Mouse (Mus musculus): ENCODE results near the gene Fads2. TPM values are rescaled to one million over a fixed set of nuclear protein-coding genes. Genes with fewer than 3 reads are reported as not detected.

The Fads2 gene
- total RNA-seq, 2 experiments from 2014 or later: 117 to 131 TPM

DNA sequence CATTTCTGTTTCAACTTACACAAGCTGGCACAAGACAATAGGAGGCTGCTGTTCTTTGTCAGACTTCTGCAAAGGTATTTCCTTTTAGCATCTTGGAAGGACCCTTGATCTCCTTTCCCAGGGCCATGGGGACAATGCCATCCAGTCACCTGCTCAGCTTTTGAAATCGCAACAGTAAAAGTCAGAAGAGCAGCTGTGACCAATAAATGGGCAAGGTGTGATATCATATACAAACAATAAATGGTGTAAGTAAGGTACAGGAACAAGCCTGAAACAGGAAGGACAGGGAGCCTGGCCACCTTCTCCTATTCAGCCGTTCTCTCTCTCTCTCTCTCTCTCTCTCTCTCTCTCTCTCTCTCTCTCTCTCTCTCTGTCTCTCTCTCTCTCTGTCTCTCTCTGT is 51.1 kb downstream of the Fads2 start:
- no peak for DNase-seq (ENCODE audit: low spot score in 2 of 2)
- intact Hi-C loops (cut with DNase I): no loop called here

DNA sequence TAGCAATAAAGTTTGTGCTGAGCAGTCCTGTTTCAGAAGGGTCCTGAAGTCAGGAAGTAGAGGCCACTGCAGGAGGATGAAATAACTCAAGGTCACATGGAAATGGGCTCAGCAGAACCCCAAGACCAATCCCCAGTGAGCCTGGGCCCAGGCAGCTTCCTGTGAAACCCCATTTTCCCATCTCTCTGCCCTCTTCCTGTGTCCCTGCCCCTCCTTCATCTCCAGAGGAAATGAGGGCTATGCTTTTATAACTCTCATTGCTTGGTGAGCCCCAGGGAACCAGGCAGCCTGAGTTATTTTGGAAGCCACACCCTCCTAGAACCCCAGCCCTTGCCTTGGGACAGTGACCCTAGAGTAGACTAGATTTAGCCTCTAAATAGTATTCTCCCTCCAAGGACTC is 52.0 kb downstream of the Fads2 start:
- intact Hi-C loops (cut with DNase I): no loop called here
- no peak for DNase-seq (ENCODE audit: low spot score in 2 of 2)

DNA sequence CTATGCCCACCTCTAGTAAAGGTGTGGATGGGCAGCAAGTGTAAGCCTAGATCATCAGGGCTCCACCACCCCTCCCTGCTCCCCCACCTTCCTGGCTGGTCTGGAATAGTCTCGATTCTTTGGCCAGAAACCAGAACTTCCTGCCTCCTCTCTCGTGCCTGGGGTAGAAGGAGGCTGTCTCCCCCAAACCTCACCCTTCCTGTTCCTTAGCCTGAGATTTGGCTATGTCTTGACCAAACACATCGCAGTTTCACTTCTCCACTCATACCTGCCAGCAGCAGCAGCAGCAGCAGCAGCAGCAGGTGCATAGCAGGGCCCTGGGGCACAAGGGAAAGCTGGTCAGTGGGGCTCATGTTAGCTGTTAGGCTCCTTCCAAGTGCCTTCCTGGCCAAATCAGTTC is 54.6 kb downstream of the Fads2 start:
- no peak for DNase-seq (ENCODE audit: low spot score in 2 of 2)
- intact Hi-C loops (cut with DNase I): no loop called here

DNA sequence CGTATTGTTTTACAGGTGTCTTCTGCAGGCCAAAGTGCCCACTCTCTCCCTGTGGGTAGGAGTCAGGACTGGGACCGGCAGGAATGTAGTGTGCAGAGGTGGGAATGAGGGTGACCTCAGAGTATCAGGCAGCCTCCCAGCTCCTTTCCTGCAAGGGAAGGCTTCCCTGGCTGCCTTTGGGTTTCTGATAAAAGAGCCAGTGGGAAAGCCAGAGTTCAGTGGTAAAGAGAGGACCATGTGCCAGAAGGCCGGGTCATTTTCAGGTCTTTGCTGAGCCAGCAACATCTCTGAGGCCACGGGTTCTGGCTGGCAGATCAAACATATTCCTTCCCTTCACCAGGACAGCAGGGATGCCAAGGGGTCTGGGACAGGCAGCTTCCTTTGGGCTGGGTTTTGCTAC is 55.2 kb downstream of the Fads2 start:
- intact Hi-C loops (cut with DNase I): no loop called here
- DNase-seq (ENCODE audit: low spot score in 2 of 2): no peak

DNA sequence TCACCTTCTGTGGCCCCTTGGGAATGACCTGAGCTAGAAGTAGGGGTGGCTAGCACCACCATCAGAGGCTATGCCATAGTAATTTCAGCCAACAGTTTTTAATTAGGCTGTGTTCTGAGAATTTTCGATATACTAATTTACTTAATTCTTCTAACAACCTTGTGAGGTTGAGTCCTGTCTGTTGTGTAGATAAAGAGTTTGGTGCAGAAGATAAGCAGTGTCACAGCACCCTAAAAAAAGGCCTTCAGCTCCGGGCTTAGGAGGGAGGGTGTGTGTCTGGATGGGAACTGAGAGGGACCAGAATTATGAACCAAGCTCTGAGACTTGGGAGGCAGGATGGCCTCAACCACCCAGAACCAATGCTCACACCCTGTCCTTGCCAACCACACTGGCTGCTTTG is 55.8 kb downstream of the Fads2 start:
- intact Hi-C loops (cut with DNase I): no loop called here
- DNase-seq (ENCODE audit: low spot score in 2 of 2): no peak

DNA sequence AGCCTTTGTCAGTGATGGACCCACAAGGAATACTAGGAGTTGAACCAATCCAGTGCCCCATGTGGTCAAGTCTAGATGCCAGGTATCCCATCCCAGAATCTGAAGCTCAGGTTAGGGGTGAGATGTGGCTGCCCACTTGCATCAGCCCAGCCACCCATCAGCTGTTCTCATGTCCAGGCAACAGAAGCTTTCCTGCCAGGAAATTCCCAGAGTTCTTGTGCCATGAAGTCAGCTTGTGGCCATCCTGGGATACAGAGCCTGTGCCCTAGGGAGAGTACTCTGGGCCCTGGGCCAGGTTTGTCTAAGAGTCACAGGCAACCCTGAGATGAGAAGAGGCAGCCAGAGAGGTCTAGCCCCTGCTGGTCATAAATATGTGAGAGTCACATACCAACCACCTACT is 57.9 kb downstream of the Fads2 start:
- intact Hi-C loops (cut with DNase I): loop anchor here (5.0 kb wide), 1 partner anchor 139 kb away; the partner anchor contains the start of gene Fads1
- DNase-seq (ENCODE audit: low spot score in 2 of 2): no peak

DNA sequence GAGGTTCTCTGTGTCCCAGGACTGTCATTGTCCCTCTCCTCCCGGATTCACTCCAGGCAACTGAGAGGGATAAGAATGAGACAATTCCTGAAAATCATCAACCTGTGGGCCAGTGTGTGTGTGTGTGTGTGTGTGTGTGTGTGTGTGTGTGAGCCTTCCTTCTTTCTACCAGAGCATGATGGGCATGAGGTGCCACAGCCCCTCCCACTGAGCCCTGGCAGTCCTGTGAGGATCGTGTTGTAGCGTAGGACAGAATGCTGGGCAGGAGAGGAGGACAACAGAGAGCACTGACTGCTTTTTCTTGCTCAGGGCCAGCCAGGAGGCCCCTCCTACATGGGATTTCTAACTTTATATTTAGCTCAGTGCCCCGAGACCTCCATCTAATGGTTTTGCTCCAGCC is 58.7 kb downstream of the Fads2 start:
- intact Hi-C loops (cut with DNase I): loop anchor here (5.0 kb wide), 1 partner anchor 139 kb away; the partner anchor contains the start of gene Fads1

DNA sequence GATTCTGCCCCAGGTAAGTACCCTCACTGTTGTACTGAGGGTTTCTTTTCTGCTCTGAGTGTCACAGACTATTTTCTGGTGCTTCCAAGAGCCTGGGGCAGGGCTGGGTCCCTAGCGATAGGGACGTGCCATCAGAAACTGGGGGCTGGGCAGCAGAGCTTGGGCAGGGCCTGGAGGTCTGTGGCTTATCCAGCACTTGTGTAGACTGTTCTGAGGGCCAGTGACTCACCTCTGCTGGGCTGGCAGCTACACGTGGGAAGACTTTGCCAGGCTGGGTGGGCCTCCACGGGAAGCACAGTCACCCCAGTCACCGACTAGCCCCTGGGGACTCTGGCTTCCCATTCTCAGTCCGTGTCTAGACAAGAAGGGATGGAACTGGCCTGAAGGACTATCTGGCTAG is 59.3 kb downstream of the Fads2 start:
- DNase-seq (ENCODE audit: low spot score in 2 of 2): peak in 1 of 2 experiments; percentile 32
- intact Hi-C loops (cut with DNase I): loop anchor here (5.0 kb wide), 1 partner anchor 140 kb away; the partner anchor contains the start of gene Fads1

More for the DNA sequence above, 58.7 kb downstream of the Fads2 start:
- no peak for DNase-seq (ENCODE audit: low spot score in 2 of 2)

DNA sequence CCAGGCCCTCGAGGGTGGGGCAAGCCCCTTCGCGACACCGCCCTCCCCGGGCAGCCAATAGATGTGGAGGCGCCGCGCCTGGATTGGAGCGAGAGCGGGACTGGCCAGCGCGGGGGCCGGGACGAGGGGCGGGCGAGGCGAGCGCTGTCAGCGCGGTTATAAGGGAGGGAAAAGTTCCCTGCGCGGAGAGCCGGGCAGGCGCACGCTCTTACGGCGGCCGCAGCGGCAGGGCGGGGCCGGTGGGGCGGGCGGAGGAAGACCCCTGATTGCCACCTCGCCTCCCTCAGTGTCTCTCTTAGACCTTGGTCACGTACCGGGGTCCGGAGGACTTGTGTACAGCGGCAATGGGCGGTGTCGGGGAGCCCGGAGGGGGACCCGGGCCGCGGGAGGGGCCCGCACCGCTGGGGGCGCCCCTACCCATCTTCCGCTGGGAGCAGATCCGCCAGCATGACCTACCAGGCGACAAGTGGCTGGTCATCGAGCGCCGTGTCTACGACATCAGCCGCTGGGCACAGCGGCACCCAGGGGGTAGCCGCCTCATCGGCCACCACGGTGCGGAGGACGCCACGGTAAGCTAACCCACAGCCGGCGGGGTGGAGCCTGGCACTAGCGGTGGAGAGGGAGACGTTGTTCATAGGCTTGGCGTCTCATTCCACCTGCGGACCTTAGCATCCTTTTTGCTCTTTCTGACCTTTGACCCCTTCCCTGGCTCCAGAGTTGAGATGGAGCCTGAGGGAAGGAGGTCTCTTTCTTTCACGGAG is 60.0 kb downstream of the Fads2 start, which contains the start of gene Fads3:
TSS of gene Fads3 (plus strand) at position 182 of the 761 bp plus-strand sequence.
- intact Hi-C loops (cut with DNase I): loop anchor here (5.0 kb wide), 1 partner anchor 141 kb away; the partner anchor contains the start of gene Fads1

DNA sequence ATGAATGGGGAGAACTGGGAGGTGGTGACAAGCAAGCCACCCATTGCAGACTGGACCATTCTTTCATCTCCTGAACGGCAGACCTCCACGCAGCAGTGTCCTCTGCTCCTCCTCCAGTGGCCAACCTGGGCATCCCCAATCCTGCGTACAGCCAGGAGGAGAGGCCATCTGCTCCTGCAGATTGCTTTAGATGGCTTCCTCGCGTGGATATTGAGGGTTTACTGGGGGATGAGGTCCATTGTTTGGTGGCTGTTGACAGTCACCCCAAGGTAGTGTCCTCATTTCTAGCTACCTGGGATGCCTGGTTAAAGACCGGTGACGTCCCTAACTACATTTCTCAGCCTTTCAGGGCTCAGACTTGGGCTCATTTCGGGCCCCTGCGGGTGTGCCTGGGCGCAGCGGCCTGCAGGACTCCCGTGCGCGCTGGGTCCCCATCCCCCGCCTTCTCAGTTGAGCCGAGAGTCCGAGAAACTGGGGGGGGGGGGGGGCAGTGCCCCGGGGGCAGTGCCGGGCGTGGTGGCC is 60.6 kb downstream of the Fads2 start:
- DNase-seq (ENCODE audit: low spot score in 2 of 2): peak in 1 of 2 experiments; percentile 50
- intact Hi-C loops (cut with DNase I): loop anchor here (5.0 kb wide), 1 partner anchor 141 kb away; the partner anchor contains the start of gene Fads1

More for the DNA sequence above, 60.0 kb downstream of the Fads2 start, which contains the start of gene Fads3:
- peak; percentile 79 to 84 for DNase-seq (ENCODE audit: low spot score in 2 of 2)

DNA sequence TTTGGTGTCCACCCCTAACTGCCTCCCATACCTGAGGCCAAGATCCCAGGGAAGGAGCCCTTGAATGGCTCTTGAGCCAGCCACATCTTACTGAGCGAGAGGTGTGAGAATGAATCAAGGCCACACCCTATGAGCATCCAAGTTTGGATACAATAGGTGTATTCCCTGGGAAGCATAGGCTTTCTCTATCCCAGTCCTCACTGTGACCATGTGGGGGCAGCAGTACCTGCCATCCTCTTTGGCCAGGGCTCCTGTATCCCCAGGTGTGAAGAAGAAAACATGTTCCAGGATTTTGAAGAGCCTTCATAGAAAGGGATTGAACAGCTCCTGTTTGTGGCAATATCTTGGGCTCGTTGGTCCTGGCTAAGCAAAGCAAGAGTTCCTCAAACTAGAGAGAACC is 61.9 kb downstream of the Fads2 start:
- intact Hi-C loops (cut with DNase I): loop anchor here (5.0 kb wide), 1 partner anchor 143 kb away; the partner anchor contains the start of gene Fads1

DNA sequence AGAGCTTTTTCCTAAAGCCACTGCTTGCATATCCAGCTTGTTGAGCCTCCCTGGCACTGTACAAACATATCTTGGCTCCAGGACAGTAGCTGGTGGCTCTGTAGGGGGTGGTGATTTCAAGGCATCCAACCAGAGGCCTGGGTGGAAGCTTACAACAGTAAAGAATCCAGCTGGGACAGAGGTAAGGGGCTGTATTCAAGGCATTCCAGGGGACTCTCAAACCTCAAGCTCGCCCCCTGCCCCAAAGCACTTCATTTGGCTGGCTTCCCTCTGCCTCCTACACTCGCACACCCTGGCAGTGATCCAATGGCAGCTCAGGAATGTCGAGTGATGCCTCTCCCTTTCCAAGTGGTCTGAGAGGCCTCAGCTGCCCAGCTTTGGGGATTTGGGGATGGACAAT is 62.6 kb downstream of the Fads2 start:
- no peak for DNase-seq (ENCODE audit: low spot score in 2 of 2)
- intact Hi-C loops (cut with DNase I): no loop called here

More for the DNA sequence above, 61.9 kb downstream of the Fads2 start:
- DNase-seq (ENCODE audit: low spot score in 2 of 2): no peak

DNA sequence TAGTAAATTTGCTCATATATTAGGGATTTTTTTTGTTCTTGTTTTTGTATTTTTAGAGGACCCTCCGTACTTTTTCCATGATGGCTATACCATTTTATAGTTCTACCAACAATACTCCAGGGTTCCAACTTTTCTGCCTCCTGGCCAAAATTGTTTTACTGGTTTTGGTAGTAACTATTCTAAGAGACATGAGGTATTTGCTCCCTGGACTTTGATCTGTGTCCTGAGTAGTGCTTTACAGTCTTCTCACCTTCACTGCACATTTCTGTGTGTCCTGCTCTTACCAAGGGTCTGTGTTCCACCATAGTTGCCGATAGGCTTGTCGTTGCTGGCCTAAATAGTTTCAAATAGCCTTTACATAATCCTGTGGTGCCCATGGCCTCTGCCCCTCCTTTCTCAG is 63.2 kb downstream of the Fads2 start:
- DNase-seq (ENCODE audit: low spot score in 2 of 2): no peak
- intact Hi-C loops (cut with DNase I): no loop called here

DNA sequence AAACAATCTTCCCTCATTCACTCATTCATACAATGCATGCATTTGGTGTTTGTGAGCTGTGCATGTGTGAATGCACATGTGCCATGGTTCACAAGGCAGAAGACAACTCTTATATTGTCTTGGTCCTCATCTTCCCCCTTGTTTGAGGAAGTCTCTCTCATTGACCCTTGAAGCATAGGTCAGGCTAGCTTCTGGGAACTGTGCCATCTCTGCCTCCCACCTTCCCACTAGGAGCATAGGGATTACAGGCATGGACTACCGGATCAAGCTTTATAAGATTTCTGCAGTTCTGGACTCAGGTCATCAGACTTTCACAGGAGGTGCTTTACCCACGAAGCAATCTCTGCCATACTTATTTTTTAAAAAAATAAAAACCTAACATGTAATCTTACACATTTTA is 64.0 kb downstream of the Fads2 start:
- intact Hi-C loops (cut with DNase I): no loop called here
- no peak for DNase-seq (ENCODE audit: low spot score in 2 of 2)

DNA sequence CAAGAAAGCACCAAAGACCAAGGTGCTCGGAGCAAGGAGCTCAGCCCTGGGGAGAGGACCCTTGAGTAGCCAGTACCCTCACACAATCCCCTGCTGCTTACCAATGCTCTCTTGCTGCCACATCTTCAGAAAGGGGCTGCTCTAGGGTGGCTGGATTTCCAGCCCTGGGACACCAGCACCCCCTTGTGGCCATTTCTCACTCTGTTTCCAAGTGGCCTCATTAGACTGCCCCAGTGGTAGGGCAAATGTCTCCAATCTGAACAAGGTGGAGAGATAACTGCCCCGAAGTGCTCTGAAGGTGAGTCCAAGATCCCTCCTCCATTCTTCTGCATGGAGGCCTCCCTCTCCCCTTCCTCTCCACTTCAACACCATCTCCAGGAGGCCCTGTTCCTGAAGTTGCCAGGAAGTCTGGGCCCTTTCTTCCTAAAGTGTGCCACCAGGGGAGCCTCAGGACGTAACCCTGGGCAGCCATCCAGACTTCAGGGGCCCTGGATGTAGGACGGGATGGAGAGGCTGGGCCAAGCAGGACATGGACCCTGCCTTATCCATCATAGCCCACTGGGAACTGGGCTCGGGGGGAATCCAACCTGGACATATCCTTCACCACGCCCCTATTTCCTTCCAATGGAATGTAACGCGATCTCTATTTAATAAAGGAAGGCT is 66.6 kb downstream of the Fads2 start:
- peak; percentile 58 to 74 for DNase-seq (ENCODE audit: low spot score in 2 of 2)
- intact Hi-C loops (cut with DNase I): loop anchor here (2.0 to 5.0 kb wide), 3 partner anchors 34 to 118 kb away; partner anchors contain the start of genes Best1 and Rab3il1

DNA sequence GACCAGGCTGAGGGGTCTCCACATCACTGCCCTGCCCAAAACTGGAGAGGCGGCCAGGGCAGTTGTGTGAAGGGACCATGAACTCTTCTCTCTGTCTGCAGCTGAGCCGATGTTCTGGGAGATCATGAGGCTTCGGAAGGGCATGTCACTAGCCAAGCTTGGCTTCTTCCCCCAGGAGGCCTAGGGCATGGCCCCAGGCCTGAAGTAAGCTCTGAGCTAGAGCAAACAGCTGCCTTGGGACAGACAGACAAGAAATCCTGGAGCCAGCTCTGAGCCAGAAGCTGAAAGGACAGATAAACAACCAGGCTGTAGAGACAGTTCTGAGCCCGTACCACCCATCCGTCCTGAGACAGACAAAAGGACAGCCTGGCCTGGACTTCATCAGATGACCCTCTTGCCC is 67.2 kb downstream of the Fads2 start:
- intact Hi-C loops (cut with DNase I): loop anchor here (2.0 to 5.0 kb wide), 3 partner anchors 34 to 118 kb away; partner anchors contain the start of genes Best1 and Rab3il1
- no peak for DNase-seq (ENCODE audit: low spot score in 2 of 2)

DNA sequence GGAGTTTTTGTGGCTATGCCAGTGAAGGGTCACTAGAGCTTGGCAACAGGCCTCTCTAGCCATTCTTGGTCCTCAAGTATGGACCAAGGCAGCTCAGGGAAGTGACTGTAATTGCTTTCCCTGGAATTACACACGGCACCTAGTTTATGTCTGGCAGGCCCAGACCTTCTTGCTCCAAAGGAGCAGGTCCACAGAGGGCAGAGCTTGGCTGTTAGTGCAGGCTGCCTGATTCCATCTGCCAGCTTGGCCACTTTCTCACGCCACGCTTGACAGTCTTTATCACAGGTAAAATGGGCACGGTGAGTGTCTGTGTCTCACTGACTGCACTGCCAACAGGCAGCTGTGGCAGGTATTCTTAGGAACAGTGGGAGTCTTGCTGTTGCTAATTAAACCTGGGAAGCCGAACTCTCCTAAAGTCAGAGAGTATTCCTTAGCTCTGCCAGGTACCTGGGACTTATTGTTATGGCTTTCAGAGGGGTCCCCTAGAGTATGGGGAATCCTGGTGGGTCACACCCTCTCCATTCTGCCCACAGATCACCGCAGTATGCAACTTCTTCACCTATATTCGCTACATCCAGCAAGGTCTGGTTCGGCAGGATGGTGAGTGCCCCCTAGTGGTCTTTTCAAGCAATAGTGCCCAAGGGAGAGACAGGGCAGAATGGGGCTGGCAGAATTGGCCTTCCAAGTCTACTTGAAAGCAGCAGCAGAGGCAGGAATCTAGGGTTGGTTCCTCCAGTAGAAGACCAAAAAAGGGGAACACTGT is 68.2 kb downstream of the Fads2 start:
- DNase-seq (ENCODE audit: low spot score in 2 of 2): peak; percentile 55 to 56
- intact Hi-C loops (cut with DNase I): loop anchor here (5.0 kb wide), 1 partner anchor 41 kb away; no protein-coding TSS in a partner anchor

DNA sequence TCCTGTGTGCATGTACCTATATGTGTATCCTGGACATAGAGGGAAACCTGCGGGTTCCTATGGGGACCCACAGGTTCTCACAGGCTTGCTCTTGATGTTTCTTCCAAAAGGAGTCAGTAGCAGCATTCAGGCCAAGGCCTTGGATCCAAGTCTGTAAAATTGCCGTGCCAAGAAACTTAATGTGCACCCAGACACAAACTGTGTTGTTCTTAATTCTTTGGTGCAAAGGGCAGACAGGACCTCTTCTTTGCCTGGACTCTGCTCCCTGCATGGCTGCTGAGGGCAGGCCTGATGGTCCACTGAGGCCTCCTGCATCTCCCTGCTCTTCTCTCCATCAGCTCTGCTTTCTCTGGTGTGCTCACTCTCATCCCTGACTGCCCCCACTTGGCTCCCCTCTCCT is 71.8 kb downstream of the Fads2 start:
- intact Hi-C loops (cut with DNase I): loop anchor here (5.0 kb wide), 1 partner anchor 37 kb away; no protein-coding TSS in a partner anchor
- no peak for DNase-seq (ENCODE audit: low spot score in 2 of 2)

DNA sequence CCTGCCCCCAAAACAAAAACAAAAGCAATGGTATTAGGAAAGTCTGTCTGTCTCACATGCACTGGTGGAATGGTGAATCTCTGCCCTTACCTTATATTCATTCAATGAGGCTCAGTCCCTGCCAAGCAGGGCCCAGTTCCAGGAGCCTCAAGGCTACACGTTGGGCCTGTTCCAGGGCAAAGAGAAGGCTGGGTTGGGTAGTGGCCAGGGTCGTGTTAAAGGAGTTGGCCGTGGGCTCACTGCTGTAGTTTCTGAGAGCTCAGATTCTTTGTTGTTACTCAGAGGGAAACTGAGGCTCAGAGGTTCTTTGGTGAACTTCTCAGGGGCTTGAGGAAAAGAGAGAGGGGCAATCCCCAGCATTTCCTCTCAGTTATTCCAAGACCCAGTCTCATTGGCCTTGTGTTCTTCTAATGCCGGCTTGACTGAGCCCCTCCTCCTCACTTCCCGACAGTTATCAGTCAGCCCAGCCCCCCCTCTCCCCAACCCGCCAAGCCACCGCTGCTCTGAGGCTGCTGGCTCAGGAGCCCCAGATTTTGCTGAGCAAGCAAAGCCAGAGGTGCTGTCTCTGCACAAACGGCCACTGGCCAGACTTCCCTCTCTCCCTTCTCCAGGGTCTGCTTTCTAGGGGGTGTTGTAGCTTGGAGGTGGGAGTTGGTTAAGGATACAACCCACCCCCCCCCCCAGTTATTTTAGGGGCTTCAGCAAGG is 76.2 kb downstream of the Fads2 start:
- intact Hi-C loops (cut with DNase I): no loop called here
- DNase-seq (ENCODE audit: low spot score in 2 of 2): no peak

Data from left cerebral cortex, postnatal 36 days (tissue).